Mouse (Mus musculus) embryonic facial prominence, embryonic 12.5 days (tissue): ENCODE results near the gene Fzd7. TPM values are rescaled to one million over a fixed set of nuclear protein-coding genes. Genes with fewer than 3 reads are reported as not detected.

ENCODE experiments used
- ATAC-seq: fragments of 200-750 bp; cut with Nextera tagmentation; 2 replicates; pipeline ENCODE4 v1.8.0; 2017; ENCODE audit not compliant: insufficient number of reproducible peaks, insufficient read depth, low FRiP score, low TSS enrichment
- H3K27ac ChIP-seq: fragments of 300-500 bp; sonication (generic); 2 replicates; pipeline ENCODE4 v1.5.1; 2016; ENCODE audit warnings: mild to moderate bottlenecking
- H3K27me3 ChIP-seq: fragments of 300-500 bp; sonication (generic); 2 replicates; pipeline ENCODE4 v1.6.1; 2016; ENCODE audit warnings: mild to moderate bottlenecking, moderate library complexity
- H3K36me3 ChIP-seq: fragments of 300-500 bp; sonication (generic); 2 replicates; pipeline ENCODE4 v1.6.1; 2016; ENCODE audit warnings: mild to moderate bottlenecking
- H3K4me1 ChIP-seq: fragments of 300-500 bp; sonication (generic); 2 replicates; pipeline ENCODE4 v1.6.1; 2016
- H3K4me2 ChIP-seq: fragments of 300-500 bp; sonication (generic); replicated peaks from 2 replicates; pipeline ENCODE4 v1.6.1; 2016; ENCODE audit warnings: mild to moderate bottlenecking, moderate library complexity
- H3K4me3 ChIP-seq: fragments of 300-500 bp; sonication (generic); 2 replicates; pipeline ENCODE4 v1.5.1; 2016; ENCODE audit warnings: mild to moderate bottlenecking
- H3K9ac ChIP-seq: fragments of 300-500 bp; sonication (generic); 2 replicates; pipeline ENCODE4 v1.6.1; 2016; ENCODE audit warnings: mild to moderate bottlenecking, moderate library complexity
- H3K9me3 ChIP-seq: fragments of 300-500 bp; sonication (generic); 2 replicates; pipeline ENCODE4 v1.6.1; 2016; ENCODE audit warnings: mild to moderate bottlenecking, moderate library complexity
- WGBS: fragments of 180-500 bp; shearing (Covaris S2); methylation state at CpG from one replicate; pipeline ENCODE4 v1.1.7; 2016; 5-methylcytosine and 5-hydroxymethylcytosine counted together
- polyA plus RNA-seq: library from polyadenylated mRNA; unstranded; fragments of >200 nt; fragmentation: Nextera tagmentation; extraction: Ambion mirVana; gene quantifications from 2 replicates; pipeline ENCODE4 v1.2.1, GENCODE M21; 2016

Fzd7 gene
- polyA plus RNA-seq, 1 experiment from 2014 or later = 28.5 TPM

- 3% methylated on average over 9 of the region's 11 CpGs for WGBS
- Histone ChIP-seq H3K27me3 (no peaks in the 10 kb centered on the region), H3K9ac (no peak overlapping the region), H3K9me3 (no peaks in the 10 kb centered on the region), H3K4me3 (no peak overlapping the region), H3K4me2 (0 out of 2 replicates have a peak overlapping the region, but pooled peaks have one; percentile 17), H3K27ac (no peak overlapping the region), H3K4me1 (peaks cover 19% of the 10 kb centered on the region), H3K36me3 (no peaks in the 10 kb centered on the region)
- ATAC-seq = no peak; the same call in 1 of the 2 replicates
Measured at GRCm38 (mm10) chr1:59472368-59473180, 9.7 kb upstream of the Fzd7 start.

GRCm38 (mm10) chr1:59473181-59473555 lies 9.1 kb upstream of the Fzd7 start:
- no peak for ATAC-seq
- Histone ChIP-seq H3K4me3 (no peak overlapping the region), H3K4me1 (peaks cover 19% of the 10 kb centered on the region), H3K27ac (no peak overlapping the region), H3K9ac (no peak overlapping the region), H3K9me3 (no peaks in the 10 kb centered on the region), H3K4me2 (0 out of 2 replicates have a peak overlapping the region, but pooled peaks have one; percentile 17), H3K27me3 (no peaks in the 10 kb centered on the region), H3K36me3 (no peaks in the 10 kb centered on the region)
- 4% methylated on average over 4 of the region's 4 CpGs for WGBS

GRCm38 (mm10) chr1:59475618-59476017 lies 6.6 kb upstream of the Fzd7 start:
- Histone ChIP-seq H3K9me3 (no peaks in the 10 kb centered on the region), H3K27me3 (no peaks in the 10 kb centered on the region), H3K9ac (no peak overlapping the region), H3K27ac (no peak overlapping the region), H3K4me2 (no peak overlapping the region), H3K4me3 (no peak overlapping the region), H3K36me3 (no peaks in the 10 kb centered on the region), H3K4me1 (peaks cover 30% of the 10 kb centered on the region)
- ATAC-seq = no peak
- WGBS = 26% methylated on average over 2 of the region's 2 CpGs

- 78% methylated on average over 3 of the region's 3 CpGs for WGBS
Measured at GRCm38 (mm10) chr1:59478911-59479310, 3.3 kb upstream of the Fzd7 start.

GRCm38 (mm10) chr1:59480821-59481455 lies 1.3 kb upstream of the Fzd7 start:
- peak overlapping the region; percentile 54 for H3K9ac ChIP-seq
- peak overlapping the region; percentile 31 for H3K4me3 ChIP-seq
- H3K9me3 ChIP-seq = no peaks in the 10 kb centered on the region
- under 1% methylated on average over 23 of the region's 23 CpGs for WGBS
- H3K27me3 ChIP-seq = no peaks in the 10 kb centered on the region
- peak overlapping the region; percentile 95 for H3K4me2 ChIP-seq
- no peak for ATAC-seq
- H3K27ac ChIP-seq = peak overlapping the region; percentile 98
- peaks cover 23% of the 10 kb centered on the region for H3K4me1 ChIP-seq
- no peaks in the 10 kb centered on the region for H3K36me3 ChIP-seq

More at GRCm38 (mm10) chr1:59478911-59479310, 3.3 kb upstream of the Fzd7 start:
- no peak overlapping the region for H3K4me3 ChIP-seq
- H3K36me3 ChIP-seq = no peaks in the 10 kb centered on the region
- no peak overlapping the region for H3K27ac ChIP-seq
- ATAC-seq = no peak
- H3K9ac ChIP-seq = no peak overlapping the region
- no peaks in the 10 kb centered on the region for H3K27me3 ChIP-seq
- no peaks in the 10 kb centered on the region for H3K9me3 ChIP-seq
- peaks cover 14% of the 10 kb centered on the region for H3K4me1 ChIP-seq
- H3K4me2 ChIP-seq = no peak overlapping the region

GRCm38 (mm10) chr1:59481456-59482291 lies 550 bp upstream of the Fzd7 start:
- H3K27ac ChIP-seq = peak overlapping the region; percentile 98
- no peaks in the 10 kb centered on the region for H3K27me3 ChIP-seq
- peak overlapping the region; percentile 99 for H3K9ac ChIP-seq
- peak; percentile 93 for ATAC-seq
- H3K36me3 ChIP-seq = 0 out of 2 replicates have a peak, but pooled peaks cover 5% of the 10 kb centered on the region
- H3K4me1 ChIP-seq = peaks cover 29% of the 10 kb centered on the region
- H3K4me3 ChIP-seq = peak overlapping the region; percentile 94
- H3K9me3 ChIP-seq = no peaks in the 10 kb centered on the region
- WGBS = under 1% methylated on average over 53 of the region's 57 CpGs
- peak overlapping the region; percentile 95 for H3K4me2 ChIP-seq

GRCm38 (mm10) chr1:59482696-59483520 lies 684 bp downstream of the Fzd7 start:
- Histone ChIP-seq H3K4me3 (peak overlapping the region; percentile 94), H3K9ac (peak overlapping the region; percentile 99), H3K9me3 (no peaks in the 10 kb centered on the region), H3K4me1 (peaks cover 40% of the 10 kb centered on the region), H3K4me2 (peak overlapping the region; percentile 95), H3K36me3 (0 out of 2 replicates have a peak, but pooled peaks cover 5% of the 10 kb centered on the region), H3K27ac (peak overlapping the region; percentile 98), H3K27me3 (no peaks in the 10 kb centered on the region)
- WGBS = under 1% methylated on average over 86 of the region's 88 CpGs
- ATAC-seq = no peak; the same call in 1 of the 2 replicates

- 0 out of 2 replicates have a peak, but pooled peaks cover 5% of the 10 kb centered on the region for H3K36me3 ChIP-seq
- H3K27me3 ChIP-seq = no peaks in the 10 kb centered on the region
- peak overlapping the region; percentile 94 for H3K4me3 ChIP-seq
- no peaks in the 10 kb centered on the region for H3K9me3 ChIP-seq
- under 1% methylated on average over 46 of the region's 46 CpGs for WGBS
- H3K4me2 ChIP-seq = peak overlapping the region; percentile 95
- no peak for ATAC-seq
- peak overlapping the region; percentile 99 for H3K9ac ChIP-seq
- peak overlapping the region; percentile 98 for H3K27ac ChIP-seq
- peaks cover 48% of the 10 kb centered on the region for H3K4me1 ChIP-seq
Measured at GRCm38 (mm10) chr1:59483521-59484245, 1.5 kb downstream of the Fzd7 start.

- Histone ChIP-seq H3K27me3 (no peaks in the 10 kb centered on the region), H3K4me3 (peak overlapping the region; percentile 94), H3K36me3 (0 out of 2 replicates have a peak, but pooled peaks cover 5% of the 10 kb centered on the region), H3K4me1 (peaks cover 54% of the 10 kb centered on the region), H3K9ac (peak overlapping the region; percentile 99), H3K4me2 (peak overlapping the region; percentile 95), H3K27ac (peak overlapping the region; percentile 98), H3K9me3 (no peaks in the 10 kb centered on the region)
- ATAC-seq = no peak
- 2% methylated on average over 21 of the region's 21 CpGs for WGBS
Measured at GRCm38 (mm10) chr1:59484314-59484713, 2.1 kb downstream of the Fzd7 start.
